Comparison of ENCODE assay signal across 8 mouse cellular contexts in the genomic region with DNA sequence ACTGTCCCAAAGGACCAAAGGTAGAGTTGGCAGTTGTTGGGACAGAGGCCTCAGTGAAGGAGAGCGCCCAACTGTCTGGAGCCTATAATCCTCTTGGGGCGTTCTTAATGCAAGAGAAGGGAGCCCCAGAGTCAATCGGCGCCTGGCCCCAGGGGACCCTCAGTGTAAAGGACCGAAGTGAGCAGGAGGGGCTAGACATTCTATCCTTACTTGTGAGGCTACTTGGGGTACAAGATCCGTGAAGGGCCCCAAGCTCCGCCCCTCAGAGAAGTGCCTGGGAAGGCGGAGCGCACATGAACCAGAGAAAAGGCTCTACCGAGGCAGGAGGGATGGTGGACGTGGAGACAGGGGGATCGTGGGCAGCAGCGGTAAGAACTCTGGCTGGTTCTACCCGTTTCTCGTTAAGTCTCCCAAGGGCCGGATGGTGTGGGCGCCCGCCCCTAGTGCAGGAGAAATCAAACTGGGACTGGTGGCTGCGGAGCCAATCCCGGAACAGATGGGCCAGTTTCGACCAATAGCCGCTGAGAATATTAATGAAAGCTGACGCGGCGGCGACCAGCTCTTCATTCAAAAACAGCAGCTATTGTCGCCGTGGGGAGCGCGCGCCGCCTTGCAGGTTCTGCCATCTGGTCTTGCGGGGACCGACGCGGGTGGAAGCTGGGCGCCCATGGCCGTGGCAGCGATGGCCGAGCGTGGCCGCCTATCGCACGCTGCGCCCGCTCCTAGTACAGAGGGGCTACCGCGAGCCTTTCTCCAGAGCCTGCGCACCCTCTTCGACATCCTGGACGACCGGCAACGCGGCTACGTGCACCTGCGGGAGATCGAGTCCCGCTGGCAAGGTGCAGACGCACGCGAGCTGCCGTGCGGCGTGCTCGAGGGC. TPM values are rescaled to one million over a fixed set of nuclear protein-coding genes. Genes with fewer than 3 reads are reported as not detected.
DNase-seq lines count a peak whose midpoint lies in the region; ATAC-seq and TF ChIP-seq lines count a peak whose summit lies in the region.

A gene (plus strand): TSS at position 558 of the 880 bp plus-strand sequence.

- peak; percentile 81 for ATAC-seq in heart, embryonic 15.5 days (replicated peaks; ENCODE audit: insufficient number of reproducible peaks, insufficient read depth, low FRiP score, low read depth)
- ATAC-seq in liver, embryonic 12.5 days: peak; percentile 87

- WGBS in forebrain, embryonic 10.5 days: under 1% methylated on average over 65 of the region's 65 CpGs
- 1% methylated on average over 65 of the region's 65 CpGs for WGBS in heart, embryonic 15.5 days
- WGBS in liver, embryonic 12.5 days (ENCODE audit: insufficient replicate concordance): 3% methylated on average over 65 of the region's 65 CpGs

- H3K9ac ChIP-seq in heart, embryonic 15.5 days: peak within 1 kb of the TSS; percentile 74
- H3K9ac ChIP-seq in liver, embryonic 12.5 days: peak within 1 kb of the TSS; percentile 87

- peak within 1 kb of the TSS; percentile 99 for H3K4me2 ChIP-seq in heart, embryonic 15.5 days
- H3K4me2 ChIP-seq in liver, embryonic 12.5 days: peak within 1 kb of the TSS; percentile 96

- peak; percentile 86 for DNase-seq in c-Kit-positive CD71-negative TER-119-negative erythroid progenitor cells, embryonic 14.5 days (ENCODE audit: low read depth)
- DNase-seq in forebrain, embryonic 10.5 days (ENCODE audit: extremely low spot score, low spot score): peak; percentile 93
- peak; percentile 92 for DNase-seq in kidney, postnatal 14 days
- DNase-seq in naive thymus-derived CD4-positive, alpha-beta T cell, adult 2 months (ENCODE audit: low read depth): peak; percentile 91
- peak; percentile 89 for DNase-seq in splenic B cell, adult 2 months (ENCODE audit: low read depth, low spot score)

- peak within 1 kb of the TSS; percentile 92 for H3K4me3 ChIP-seq in E14TG2a.4 (replicated peaks; ENCODE audit: low read length)
- H3K4me3 ChIP-seq in forebrain, embryonic 10.5 days: peak within 1 kb of the TSS; percentile 97
- peak within 1 kb of the TSS; percentile 84 for H3K4me3 ChIP-seq in heart, embryonic 15.5 days
- H3K4me3 ChIP-seq in liver, embryonic 12.5 days: peak within 1 kb of the TSS; percentile 81

- H3K36me3 ChIP-seq in E14TG2a.4 (ENCODE audit: insufficient read depth, low read length): peaks cover 36% of the 10 kb centered on the region
- peaks cover 29% of the 10 kb centered on the region for H3K36me3 ChIP-seq in forebrain, embryonic 10.5 days (replicated peaks)
- H3K36me3 ChIP-seq in heart, embryonic 15.5 days: peaks cover 12% of the 10 kb centered on the region
- H3K36me3 ChIP-seq in liver, embryonic 12.5 days: peaks cover 28% of the 10 kb centered on the region
- H3K36me3 ChIP-seq in splenic B cell, adult 2 months (ENCODE audit: control insufficient read depth, insufficient read depth, low read length, poor library complexity, severe bottlenecking): no peaks in the 10 kb centered on the region

- TF ChIP-seq CTCF in E14TG2a.4 (conservative IDR thresholded peaks at IDR 0.05; ENCODE audit: low read length): no peak

- no peaks in the 10 kb centered on the region for H3K9me3 ChIP-seq in E14TG2a.4 (ENCODE audit: low read length)
- H3K9me3 ChIP-seq in forebrain, embryonic 10.5 days: no peaks in the 10 kb centered on the region
- H3K9me3 ChIP-seq in heart, embryonic 15.5 days (replicated peaks): no peaks in the 10 kb centered on the region
- no peaks in the 10 kb centered on the region for H3K9me3 ChIP-seq in liver, embryonic 12.5 days (replicated peaks)

- H3K27me3 ChIP-seq in E14TG2a.4 (ENCODE audit: insufficient read depth, low read length): peaks cover 29% of the 10 kb centered on the region
- H3K27me3 ChIP-seq in forebrain, embryonic 10.5 days (ENCODE audit: poor library complexity, severe bottlenecking): peaks cover 6% of the 10 kb centered on the region
- peaks cover 14% of the 10 kb centered on the region for H3K27me3 ChIP-seq in heart, embryonic 15.5 days
- H3K27me3 ChIP-seq in liver, embryonic 12.5 days (replicated peaks): peaks cover 5% of the 10 kb centered on the region; the same call in 1 of the 2 replicates
- no peaks in the 10 kb centered on the region for H3K27me3 ChIP-seq in splenic B cell, adult 2 months (ENCODE audit: control insufficient read depth, insufficient read depth, low read length, poor library complexity, severe bottlenecking)

- H3K4me1 ChIP-seq in E14TG2a.4 (replicated peaks; ENCODE audit: low read depth, low read length): peaks cover 39% of the 10 kb centered on the region
- peaks cover 40% of the 10 kb centered on the region for H3K4me1 ChIP-seq in forebrain, embryonic 10.5 days
- H3K4me1 ChIP-seq in heart, embryonic 15.5 days (replicated peaks): peaks cover 24% of the 10 kb centered on the region
- peaks cover 74% of the 10 kb centered on the region for H3K4me1 ChIP-seq in liver, embryonic 12.5 days

- H3K27ac ChIP-seq in forebrain, embryonic 10.5 days: peak within 1 kb of the TSS; percentile 95
- peak within 1 kb of the TSS; percentile 82 for H3K27ac ChIP-seq in heart, embryonic 15.5 days
- H3K27ac ChIP-seq in liver, embryonic 12.5 days: peak within 1 kb of the TSS; percentile 91

RNA-seq across cellular contexts. Expression of the gene that starts here (rescaled TPM):
- 93.7 and 96.1 TPM in 2 replicates for polyA plus RNA-seq in forebrain, embryonic 10.5 days (2016; fragmentation: Nextera tagmentation; extraction: Ambion mirVana)
- 15.4 and 25.5 TPM in 2 replicates for polyA plus RNA-seq in heart, embryonic 15.5 days (2015; fragmentation: Nextera tagmentation; extraction: Ambion mirVana)
- 34.6 and 38.0 TPM in 2 replicates for polyA plus RNA-seq in liver, embryonic 12.5 days (2016; fragmentation: Nextera tagmentation; extraction: Ambion mirVana)

Comparison
In these comparisons a context has a peak if more than half of its experiments do, and no peak if none do; other contexts are left out.
1. Peak in every context shown above with its lines: DNase-seq, ATAC-seq, H3K4me3 ChIP-seq and H3K27ac ChIP-seq.